ENCODE assay signal across 16 mouse cellular contexts in genomic region chr13:93907971-93908370, GRCm38 (mm10).
"Had no signal": no experiment of that assay in that cellular context is flagged by ENCODE, and none has a peak within 500 bp of the region (broad histone marks: within the 10 kb centered on the region; RNA-seq: fewer than 3 reads in every experiment).

No protein-coding gene starts in this region.

- H3K4me1 ChIP-seq: liver, embryonic 15.5 days; megakaryocyte, embryonic 14.5 days; midbrain, embryonic 13.5 days; midbrain, embryonic 15.5 days; neural tube, embryonic 12.5 days had no signal

- H3K4me3 ChIP-seq: liver, embryonic 15.5 days; lung, embryonic 15.5 days; megakaryocyte, embryonic 14.5 days; midbrain, embryonic 13.5 days; midbrain, embryonic 15.5 days; neural tube, embryonic 12.5 days had no signal

- H3K27me3 ChIP-seq: liver, embryonic 15.5 days; lung, embryonic 15.5 days; midbrain, embryonic 13.5 days; midbrain, embryonic 15.5 days; neural tube, embryonic 12.5 days had no signal

- H3K9me3 ChIP-seq: liver, embryonic 15.5 days; lung, embryonic 15.5 days; midbrain, embryonic 13.5 days; midbrain, embryonic 15.5 days; neural tube, embryonic 12.5 days had no signal

- H3K4me2 ChIP-seq: liver, embryonic 15.5 days; lung, embryonic 15.5 days; midbrain, embryonic 11.5 days; midbrain, embryonic 13.5 days; midbrain, embryonic 15.5 days; neural tube, embryonic 12.5 days had no signal

- H3K36me3 ChIP-seq: liver, embryonic 15.5 days; lung, embryonic 15.5 days; midbrain, embryonic 13.5 days; midbrain, embryonic 15.5 days; neural tube, embryonic 12.5 days had no signal

- DNase-seq: lung, adult 2 months; lung, postnatal 14 days; lung, postnatal 36 days; right cerebral cortex, postnatal 14 days; thymus, adult 18-20 months; thymus, postnatal 14 days; thymus, postnatal 36 days had no signal

- H3K27ac ChIP-seq: liver, embryonic 15.5 days; lung, embryonic 15.5 days; macrophage; midbrain, embryonic 13.5 days; midbrain, embryonic 15.5 days; neural tube, embryonic 12.5 days had no signal

- ATAC-seq: lung, postnatal 0 days; midbrain, embryonic 13.5 days; midbrain, embryonic 15.5 days had no signal

- H3K9ac ChIP-seq: liver, embryonic 15.5 days; lung, embryonic 15.5 days; midbrain, embryonic 13.5 days; midbrain, embryonic 15.5 days; neural tube, embryonic 12.5 days had no signal
